ENCODE assay signal across 8 mouse cellular contexts in the genomic region with DNA sequence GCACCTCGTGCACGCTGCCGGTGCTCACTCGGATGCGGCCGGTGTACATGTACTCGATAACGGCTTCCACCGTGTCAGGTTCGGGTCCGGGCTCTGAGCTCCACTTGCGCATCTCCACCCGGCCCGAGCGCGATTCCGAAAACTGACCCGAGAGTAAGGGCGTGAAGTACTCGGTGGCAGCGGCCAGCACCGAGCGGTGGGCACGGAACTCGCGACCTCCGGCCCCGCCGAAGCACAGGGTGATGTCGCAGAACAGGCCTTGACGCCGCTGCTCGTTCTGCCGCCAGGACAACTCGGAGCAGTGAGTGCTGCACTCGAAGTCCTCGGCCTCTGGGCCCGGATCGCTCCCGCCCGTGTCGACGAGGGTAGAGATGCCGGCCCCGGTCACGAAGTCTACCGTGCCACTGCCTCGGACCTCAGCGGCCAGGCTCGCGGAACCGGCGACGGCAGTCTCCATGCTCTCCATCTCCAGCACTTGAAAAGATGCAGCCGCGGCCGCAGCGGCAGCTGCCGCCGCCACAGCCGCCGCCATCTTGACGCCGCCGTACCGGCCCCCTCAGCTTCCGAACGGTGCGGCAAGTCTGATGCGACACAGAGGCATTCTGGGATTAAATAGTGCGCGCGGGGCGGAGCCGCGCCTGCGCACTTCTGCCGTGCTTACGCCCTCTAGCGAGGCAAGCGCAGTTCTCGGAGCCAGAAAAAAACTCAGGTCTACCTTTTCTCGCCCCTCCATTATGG. TPM values are rescaled to one million over a fixed set of nuclear protein-coding genes. Genes with fewer than 3 reads are reported as not detected.
DNase-seq lines count a peak whose midpoint lies in the region; ATAC-seq and TF ChIP-seq lines count a peak whose summit lies in the region.

Gene Klhl11, minus strand, starts transcription at position 545 of the 738 bp plus-strand sequence.

- TF ChIP-seq CTCF in Patski (IDR thresholded peaks at IDR 0.05), result peak; percentile 98

- peak within 1 kb of the TSS; percentile 89 for H3K27ac ChIP-seq in hindbrain, embryonic 14.5 days

- DNase-seq in Patski (ENCODE audit: low read depth, low spot score), result peak; percentile 73
- peak; percentile 92 to 95 for DNase-seq in cerebellum, postnatal 14 days
- DNase-seq in frontal cortex, postnatal 25 days (ENCODE audit: low spot score in 2 of 2), result peak; percentile 83 to 88
- DNase-seq in hindbrain, embryonic 14.5 days (ENCODE audit: low spot score), result peak; percentile 98
- DNase-seq in layer of hippocampus, postnatal 36 days, result peak; percentile 90 to 91
- DNase-seq in lung, postnatal 36 days, result peak; percentile 92
- peak; percentile 95 for DNase-seq in retina, postnatal 1 day
- DNase-seq in urinary bladder, adult 18-20 months (ENCODE audit: low spot score in 2 of 2), result peak; percentile 78 to 85

- peak within 1 kb of the TSS; percentile 93 for H3K4me3 ChIP-seq in hindbrain, embryonic 14.5 days (replicated peaks; ENCODE audit: low read length)

- peak within 1 kb of the TSS; percentile 98 for H3K9ac ChIP-seq in hindbrain, embryonic 14.5 days

- WGBS in hindbrain, embryonic 14.5 days, result under 1% methylated on average over 83 of the region's 83 CpGs

- peaks cover 24% of the 10 kb centered on the region for H3K4me1 ChIP-seq in hindbrain, embryonic 14.5 days (replicated peaks; ENCODE audit: control insufficient read depth, insufficient read depth, low read length)

- ATAC-seq in Patski, result peak; percentile 52
- ATAC-seq in hindbrain, embryonic 14.5 days (ENCODE audit: low FRiP score), result peak; percentile 93

- POLR2A ChIA-PET in Patski (lab: Charles Lee), result interaction anchor here (0.7 to 1.2 kb wide), 3 partner anchors 11 to 41 kb away, joined by 3 to 5 read pairs (median 4); partner anchors contain the start of genes Klhl10 and Nt5c3b

- H3K27me3 ChIP-seq in Patski, result no peaks in the 10 kb centered on the region
- no peaks in the 10 kb centered on the region for H3K27me3 ChIP-seq in hindbrain, embryonic 14.5 days (ENCODE audit: control insufficient read depth, insufficient read depth, low read length)

- H3K9me3 ChIP-seq in hindbrain, embryonic 14.5 days (ENCODE audit: control insufficient read depth, low read length), result no peaks in the 10 kb centered on the region

- peaks cover 26% of the 10 kb centered on the region for H3K36me3 ChIP-seq in hindbrain, embryonic 14.5 days (replicated peaks; ENCODE audit: control insufficient read depth, insufficient read depth)

- CTCF ChIA-PET in Patski (lab: Charles Lee), result interaction anchor here (0.7 to 1.6 kb wide), 5 partner anchors 9 to 46 kb away, joined by 3 to 4 read pairs (median 3); no protein-coding TSS in a partner anchor

- peak within 1 kb of the TSS; percentile 76 for H3K4me2 ChIP-seq in hindbrain, embryonic 14.5 days (replicated peaks)

- in situ Hi-C loops in Patski (cut with MboI; ENCODE audit: low pct_unique_long_range_greater_than_20kb), result no loop called here

RNA-seq across cellular contexts. Expression of gene Klhl11, which starts in this region (rescaled TPM):
- 10.9 TPM for polyA plus RNA-seq in Patski (2021)
- 15.6 and 17.7 TPM in 2 replicates for polyA plus RNA-seq in hindbrain, embryonic 14.5 days (2014; fragmentation: Nextera tagmentation; extraction: Ambion mirVana)
- total RNA-seq in layer of hippocampus, postnatal 36 days (2021), result 100 to 1,000 TPM; 126 to 127 TPM

Comparison
In these comparisons a context has a peak if more than half of its experiments do, and no peak if none do; other contexts are left out.
1. Peak in every context shown above with its lines: DNase-seq, ATAC-seq, H3K4me3 ChIP-seq and H3K27ac ChIP-seq.